Mouse (Mus musculus) CH12F3 (cell line): ENCODE data around the gene R3hdm4.

ENCODE experiments used
- in situ Hi-C: fragments of 300-500 bp; cut with MboI; formaldehyde crosslinking; loops from 2 replicates; pipeline ENCODE4 v1.14.3; 2020; ENCODE audit warnings: low sequenced_read_pairs

R3hdm4 gene

DNA sequence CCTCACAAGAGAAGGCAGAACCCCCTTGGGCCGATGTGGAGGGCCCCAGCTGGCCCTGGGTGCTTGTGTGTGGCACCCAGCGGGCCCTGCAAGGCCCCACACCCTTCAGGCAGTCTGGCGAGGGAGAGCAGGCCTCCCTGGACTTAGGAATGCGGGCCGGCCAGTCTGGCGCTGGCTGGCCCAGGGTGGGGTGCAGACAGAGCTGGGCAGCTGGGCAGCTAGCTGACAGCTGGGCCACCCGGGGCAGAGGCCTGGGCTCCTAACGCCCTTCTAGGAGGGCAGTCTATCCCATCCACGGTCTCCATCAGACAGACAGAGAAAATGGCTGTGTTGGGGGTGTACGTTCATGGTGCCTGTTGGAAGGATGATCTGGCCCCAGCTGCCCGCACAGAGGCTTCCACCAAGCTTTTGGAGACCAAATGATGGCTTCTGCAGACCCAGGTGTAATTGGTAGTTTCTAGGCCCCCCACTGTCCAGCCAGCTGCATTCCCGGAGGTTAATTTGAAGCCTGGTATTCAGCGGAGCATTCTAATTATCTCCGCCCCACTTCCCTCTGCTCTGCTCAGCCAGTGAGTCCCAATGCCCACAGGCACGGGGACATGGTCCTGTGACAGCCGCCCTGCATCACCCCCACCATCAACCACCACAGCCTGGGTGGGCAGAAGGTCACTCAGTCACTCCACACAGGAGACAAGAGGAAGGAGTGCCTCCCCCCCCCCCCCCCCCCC lies 24.7 kb upstream of the R3hdm4 start:
- in situ Hi-C loops: no loop called here

DNA sequence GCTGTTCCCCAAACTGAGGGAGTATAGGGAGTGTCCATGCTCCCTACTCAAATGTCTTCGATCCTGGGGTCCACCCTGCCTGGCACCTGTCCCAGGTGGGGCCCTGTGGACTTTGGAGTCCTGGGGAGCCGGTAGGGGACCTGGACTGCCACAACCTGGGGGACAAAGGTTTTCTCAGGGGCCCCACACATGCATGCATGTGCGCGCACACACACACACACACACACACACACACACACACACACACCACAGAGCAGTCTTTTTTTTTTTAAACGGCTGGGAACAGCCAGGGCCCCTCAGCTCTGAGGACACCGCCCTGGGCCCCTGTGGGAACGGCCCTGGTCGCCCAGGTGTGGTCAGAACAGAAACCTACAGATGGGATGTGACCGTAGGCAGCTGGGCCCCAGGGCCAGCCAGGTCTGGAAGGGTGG lies 22.5 kb upstream of the R3hdm4 start:
- in situ Hi-C loops: no loop called here

DNA sequence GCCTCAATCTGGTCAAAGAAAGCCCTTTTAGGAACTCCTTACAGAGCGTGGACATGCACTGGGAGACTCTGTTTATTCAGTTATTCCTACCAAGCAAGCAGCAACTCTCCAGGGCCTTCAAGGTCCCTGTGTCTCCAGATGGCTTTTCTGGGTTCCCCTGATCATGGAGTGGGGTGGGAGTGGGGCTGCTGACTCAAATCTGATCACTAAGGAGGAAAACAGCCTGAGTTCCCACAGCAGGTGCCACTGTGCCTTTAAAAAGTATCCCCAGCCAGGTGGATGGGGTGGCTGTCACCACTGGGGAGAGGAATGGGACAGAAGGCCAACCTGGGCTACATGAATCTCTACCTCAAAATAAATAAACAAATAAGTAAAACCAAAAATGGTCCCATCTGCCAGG lies 22.0 kb upstream of the R3hdm4 start:
- in situ Hi-C loops: no loop called here

DNA sequence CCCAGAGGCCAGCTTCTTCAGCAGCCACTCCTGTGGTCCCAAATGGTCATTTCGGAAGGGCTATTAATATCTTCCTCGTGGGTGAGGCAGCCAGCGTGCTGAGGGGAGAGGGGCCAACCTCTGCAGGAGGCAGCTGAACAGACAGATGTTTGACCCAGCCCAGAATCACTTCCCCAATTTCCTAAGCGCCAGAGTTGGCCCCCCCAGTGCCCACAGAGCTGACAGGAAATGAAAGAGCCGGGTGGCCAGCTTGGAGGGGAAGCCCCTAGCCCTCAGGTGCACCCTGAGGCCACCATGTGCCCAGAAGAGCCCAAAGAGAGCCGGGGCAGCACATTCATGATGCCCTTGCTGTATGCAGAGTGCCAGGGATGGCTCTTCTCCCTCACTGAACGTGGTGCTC lies 19.7 kb upstream of the R3hdm4 start:
- in situ Hi-C loops: no loop called here

DNA sequence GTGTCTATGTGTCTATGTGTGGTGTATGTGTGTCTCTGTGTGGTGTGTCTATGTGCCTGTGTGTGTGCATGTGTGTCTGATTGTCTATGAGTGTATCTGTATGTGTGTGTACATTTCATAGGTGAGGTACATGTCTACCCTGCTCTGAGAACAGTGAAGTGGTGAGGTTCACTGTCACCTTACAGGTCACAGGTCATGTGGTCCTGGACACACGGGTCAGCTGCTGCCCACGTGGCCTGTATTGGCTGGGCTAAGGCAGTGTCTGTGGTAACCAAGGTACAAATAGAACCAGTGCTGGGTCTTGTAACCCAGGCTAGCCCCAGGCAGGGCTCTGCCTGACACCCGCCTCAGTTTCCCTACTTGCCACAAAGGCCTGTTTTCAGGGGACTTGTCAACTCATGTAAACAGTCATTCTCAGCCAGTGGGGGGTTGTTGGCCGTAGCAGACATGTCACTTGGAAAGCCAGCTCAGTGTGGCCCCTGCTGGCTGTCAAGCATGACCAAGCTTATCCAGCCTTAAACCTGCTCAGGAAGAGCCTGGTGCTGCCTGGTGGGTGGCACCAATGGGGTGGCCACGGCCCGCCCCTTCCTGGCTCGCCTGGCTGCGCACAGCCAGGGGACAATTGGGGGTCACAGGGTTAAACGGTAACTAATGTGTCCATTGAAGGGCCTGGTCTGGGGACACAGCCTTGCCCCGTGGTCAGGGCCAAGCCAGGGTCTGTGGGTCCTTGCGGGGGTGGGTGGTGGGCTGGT lies 16.9 kb upstream of the R3hdm4 start:
- in situ Hi-C loops: no loop called here

DNA sequence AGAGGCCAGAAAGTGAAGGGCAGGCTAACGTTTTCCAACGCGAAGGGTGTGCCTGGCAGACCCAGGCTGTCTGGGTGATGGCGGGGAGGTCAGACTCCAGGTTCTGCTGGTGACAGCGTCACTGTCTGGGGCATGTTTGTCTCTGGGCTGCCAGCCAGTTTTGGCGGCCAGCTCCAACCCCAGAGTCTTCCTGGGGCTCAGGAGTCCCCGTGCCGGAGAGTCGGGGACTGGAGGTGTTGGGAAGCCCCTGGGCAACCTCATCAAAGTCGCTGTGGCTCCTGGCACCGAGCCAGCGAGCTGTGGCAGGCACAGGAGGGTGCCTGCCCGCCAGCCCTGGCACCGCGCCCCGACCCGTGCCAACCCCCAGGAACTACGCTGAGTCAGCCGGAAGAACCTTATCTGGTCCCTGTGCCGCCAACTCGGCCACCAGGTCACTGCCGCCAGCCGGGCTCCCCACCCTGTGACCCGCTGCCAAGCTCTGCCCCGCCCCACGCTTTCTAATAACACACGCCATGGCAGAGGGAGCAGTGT lies 16.0 kb upstream of the R3hdm4 start:
- in situ Hi-C loops: no loop called here

DNA sequence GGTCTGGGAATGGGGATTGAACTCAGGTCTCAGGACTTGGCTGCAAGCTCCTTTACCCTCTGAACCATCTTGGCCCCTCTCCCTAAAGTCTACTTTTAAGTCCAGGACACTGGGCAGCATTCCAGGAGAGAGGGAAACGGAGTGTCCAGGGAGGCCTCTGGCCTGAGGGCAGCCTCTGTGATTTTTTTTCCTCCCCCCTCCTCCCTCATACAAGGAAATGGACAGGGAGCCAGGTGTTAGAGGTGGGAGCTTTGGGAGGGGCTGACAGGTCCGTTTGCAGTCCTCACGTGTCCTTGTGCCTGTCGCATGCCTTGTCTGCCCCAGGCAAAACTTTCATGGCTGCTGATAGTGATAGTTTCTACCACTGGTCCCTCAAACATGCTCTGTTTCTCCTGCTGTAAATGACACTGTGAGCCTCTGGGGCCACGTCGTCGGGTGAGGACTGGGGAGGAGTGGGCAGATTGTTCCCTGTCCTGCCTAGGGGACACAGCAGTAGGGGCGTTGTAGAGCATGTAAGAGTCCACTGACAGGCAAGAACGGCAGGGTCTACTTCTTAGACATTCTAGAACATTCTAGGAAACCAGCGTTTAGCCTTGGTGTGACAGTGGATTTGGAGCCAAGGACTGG lies 15.4 kb upstream of the R3hdm4 start:
- in situ Hi-C loops: no loop called here

DNA sequence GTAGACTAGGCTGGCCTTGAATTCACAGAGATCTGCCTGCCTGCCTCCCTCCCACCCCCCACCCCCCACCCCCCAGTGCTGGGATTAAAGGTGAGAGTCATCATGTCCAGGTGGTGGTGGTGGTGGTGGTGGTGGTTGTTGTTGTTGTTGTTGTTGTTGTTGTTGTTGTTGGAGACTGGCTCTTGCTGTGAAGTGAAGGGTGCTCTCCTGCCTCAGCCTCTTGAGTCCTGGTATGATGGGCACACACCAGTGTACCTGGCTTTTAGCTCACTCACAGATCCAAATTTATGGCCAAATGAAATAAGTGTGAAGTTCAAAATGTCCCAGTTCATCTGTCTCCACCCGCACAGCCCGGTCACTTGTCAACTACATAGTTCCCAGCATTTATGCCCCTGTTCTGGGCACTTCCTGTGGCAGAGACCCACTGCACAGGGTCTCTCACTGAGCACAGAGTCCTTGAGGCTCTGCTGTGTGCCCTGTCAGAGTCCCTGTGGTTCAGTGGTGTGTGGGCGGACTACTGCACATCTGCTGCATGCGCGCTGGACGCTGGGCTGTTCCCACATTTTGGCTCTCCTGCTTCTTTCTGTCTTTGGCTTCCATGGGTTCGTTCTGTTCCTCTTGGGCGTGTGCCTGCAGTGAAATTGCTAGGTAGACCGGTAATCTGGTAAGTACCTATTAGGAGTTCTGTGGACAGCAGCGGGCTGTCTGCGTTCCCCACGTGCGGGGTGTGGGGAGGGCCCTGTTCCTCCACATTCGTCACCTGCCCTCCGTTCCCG lies 14.0 kb upstream of the R3hdm4 start:
- in situ Hi-C loops: no loop called here

DNA sequence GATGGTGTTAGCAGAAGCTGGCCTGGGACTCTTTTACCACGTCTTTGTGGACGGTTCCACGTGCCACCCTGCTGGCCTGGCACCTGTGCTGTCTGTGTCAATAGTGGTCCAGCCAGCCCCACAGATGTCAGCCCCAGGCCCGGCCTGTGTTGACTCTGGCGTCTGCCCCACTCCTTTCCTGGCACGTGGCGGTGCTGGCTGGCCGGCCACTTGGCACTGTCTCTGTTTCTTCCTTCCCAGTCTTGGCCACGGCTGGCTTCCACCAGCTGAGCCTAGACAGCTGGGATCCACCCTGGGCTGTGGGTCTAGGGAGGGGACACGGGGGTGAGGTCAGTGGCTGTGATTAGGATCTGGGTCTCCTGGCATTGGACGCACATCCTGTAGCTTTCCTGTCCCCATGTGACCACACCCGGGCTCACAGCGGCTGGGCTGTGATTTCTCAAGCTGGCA lies 13.3 kb upstream of the R3hdm4 start:
- in situ Hi-C loops: no loop called here

DNA sequence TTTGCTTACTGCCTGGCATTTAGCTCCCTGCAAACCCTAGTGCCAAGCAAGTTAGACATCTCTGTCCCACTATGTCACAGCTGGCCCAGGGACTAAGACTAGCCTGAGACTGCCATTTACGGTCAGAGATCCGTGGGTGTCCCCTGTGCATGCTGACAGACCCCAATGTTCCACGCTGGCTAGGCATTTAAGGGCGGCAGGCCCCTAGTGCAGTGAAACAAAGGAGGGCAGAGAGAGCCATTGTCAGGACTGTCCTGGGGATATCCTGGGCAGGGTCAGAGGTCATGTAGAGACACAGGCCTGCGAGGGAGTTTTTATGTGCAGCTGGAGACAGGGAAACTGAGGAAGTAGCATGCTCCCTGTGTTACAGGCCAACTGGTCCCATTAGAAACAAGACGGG lies 12.9 kb upstream of the R3hdm4 start:
- in situ Hi-C loops: no loop called here

DNA sequence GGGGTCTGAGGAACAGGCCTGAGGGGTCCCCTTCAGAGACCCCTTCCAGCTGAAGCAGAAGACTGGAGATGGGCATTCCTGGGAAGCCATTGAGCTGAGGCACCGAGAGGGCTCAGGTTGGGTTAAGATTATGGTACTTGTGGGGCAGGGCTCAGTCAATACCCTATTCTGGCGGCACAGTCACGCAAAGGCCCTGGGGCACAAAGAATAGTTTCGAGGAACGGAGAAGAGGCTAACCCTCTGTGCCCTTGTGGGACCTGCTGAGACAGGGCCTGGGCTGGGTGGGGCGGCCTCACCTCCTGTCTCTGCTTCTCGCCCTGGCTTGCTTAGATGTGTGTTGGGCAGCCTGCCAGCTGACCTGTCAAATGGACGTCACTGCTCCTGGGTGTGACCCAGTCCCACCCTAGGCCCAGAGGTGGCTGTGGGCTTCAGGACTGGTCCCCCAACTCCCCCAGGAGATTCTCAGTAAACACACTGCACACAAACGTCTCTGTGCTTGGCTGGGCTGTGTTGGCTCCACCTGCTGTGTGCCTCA lies 12.2 kb upstream of the R3hdm4 start:
- in situ Hi-C loops: no loop called here

DNA sequence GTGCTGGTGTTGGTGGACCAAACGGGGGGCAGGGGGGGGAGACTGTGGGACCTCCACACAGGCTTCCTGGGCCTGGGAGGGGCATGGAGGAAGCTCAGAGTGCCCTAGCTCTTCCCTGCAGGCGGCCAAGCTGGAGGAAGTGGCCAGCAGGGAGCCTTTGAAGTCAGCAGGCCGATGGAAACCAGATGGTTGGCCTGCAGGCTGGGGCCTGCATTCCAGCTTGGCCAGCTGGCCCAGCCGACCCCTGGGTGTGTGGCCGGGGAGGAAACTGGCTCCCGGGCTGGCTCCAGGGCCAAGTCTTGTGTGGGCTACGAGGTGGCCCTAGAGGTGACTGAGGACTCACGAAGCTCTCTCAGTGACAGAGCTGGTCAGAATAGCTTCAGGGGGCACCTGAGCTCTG lies 11.7 kb upstream of the R3hdm4 start:
- in situ Hi-C loops: no loop called here

DNA sequence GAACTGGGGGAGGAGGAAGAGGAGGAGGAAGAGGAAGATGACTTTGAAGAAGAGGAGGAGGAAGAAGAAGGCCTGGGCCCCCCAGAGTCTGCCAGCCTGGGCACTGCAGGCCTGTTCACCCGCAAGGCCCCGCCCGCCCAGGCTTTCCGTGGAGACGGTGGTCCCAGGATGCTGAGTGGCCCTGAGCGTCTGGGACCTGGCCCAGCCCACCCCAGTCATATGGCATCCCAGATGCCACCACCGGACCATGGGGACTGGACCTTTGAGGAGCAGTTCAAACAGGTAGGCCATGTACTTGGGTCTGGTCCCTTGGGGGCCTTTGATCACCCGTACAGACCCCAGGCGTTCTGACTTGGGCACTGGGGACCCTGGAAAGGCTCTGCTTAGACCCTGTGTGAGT lies 10.8 kb upstream of the R3hdm4 start:
- in situ Hi-C loops: no loop called here

DNA sequence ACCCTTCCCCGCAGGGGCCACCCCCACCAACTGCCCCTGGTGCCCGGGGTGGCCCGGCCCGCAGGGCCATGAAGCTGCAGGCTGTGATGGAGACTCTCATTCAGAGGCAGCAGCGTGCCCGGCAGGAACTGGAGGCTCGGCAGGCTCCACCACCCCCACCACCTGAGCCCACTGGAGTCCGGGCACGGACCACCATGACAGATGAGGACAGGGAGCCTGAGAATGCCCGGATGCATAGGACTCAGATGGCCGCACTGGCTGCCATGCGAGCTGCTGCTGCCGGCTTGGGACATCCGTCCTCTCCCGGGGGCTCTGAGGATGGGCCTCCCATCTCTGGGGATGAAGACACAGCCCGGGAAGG lies 9.8 kb upstream of the R3hdm4 start:
- in situ Hi-C loops: no loop called here

DNA sequence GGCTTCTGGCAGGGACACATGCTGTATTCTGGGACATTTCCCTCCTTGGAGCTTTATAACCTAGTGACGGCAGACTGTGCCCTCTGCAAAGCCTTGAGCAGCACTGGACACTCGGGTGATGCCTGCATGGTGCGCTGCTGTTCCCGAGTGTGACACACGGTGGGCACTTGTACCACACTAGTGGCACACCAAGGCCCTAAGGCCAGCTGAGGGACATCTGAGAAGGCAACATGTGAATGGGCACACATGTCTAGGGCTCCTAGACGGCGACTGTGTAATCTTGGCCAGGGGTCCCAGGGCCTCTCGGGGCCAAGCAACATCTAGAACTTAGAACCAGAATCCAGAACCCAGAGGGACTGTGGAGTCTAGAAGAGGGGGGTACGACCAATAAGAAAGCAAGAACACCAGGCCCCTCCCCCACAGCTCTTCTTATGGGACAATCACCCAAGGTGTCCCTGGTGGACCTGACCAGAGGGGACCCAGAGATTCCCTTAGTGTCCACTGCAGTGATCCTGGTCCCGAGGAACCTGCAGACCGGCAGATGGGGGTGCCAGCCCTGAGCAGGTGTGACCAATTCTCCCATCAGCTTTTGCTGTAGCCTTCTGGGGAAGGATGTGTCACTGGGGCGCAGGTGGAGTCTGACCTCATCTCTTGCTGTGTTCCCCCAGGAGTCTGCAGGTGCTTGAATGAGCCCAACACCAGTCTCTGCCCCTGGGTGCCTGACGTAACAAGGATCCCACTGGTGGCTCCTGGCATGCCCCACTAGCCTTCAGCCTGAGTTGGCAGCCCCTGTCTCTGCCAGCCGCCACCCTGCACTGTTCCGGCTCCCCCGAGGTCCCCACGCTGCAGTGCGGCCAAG lies 9.2 kb upstream of the R3hdm4 start:
- in situ Hi-C loops: no loop called here

DNA sequence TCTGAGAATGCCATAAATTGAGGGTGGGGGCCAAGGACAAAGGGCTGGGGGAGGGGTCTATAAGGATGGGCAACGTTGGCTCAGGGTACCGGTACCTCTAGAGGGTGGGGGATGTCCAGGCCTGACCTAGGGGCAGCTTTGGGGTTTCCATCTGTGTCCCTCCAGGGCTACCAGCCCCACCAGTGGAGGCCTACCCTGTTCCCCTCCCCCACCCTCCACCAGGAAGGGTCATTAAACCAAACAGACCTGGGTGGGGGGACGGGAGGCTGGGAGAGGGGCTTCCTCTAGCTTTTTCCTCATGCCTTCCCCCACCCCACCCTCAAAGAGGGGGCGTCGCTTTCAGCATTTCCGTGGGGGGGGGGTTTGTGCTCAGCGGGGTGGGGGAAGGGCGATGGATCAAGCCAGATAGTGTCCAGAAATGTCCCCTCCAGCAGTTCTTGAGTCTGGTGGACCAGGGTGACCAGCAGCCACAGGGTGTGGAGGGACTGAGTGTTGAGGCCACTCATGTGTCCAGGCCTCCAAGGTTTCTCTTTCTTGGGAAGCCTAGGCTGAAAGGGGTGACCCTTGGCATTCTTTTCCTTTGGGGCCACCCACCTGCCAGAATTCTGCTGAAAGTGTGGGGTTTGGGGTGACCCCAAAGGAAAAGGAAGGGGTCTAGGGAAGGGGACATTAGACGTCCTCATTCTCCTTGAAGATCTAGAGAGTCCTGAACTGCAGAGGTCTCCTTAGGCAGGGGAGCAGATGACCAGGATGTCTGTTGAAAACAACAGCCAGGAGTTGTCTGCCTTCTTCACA lies 8.1 kb upstream of the R3hdm4 start:
- in situ Hi-C loops: no loop called here

DNA sequence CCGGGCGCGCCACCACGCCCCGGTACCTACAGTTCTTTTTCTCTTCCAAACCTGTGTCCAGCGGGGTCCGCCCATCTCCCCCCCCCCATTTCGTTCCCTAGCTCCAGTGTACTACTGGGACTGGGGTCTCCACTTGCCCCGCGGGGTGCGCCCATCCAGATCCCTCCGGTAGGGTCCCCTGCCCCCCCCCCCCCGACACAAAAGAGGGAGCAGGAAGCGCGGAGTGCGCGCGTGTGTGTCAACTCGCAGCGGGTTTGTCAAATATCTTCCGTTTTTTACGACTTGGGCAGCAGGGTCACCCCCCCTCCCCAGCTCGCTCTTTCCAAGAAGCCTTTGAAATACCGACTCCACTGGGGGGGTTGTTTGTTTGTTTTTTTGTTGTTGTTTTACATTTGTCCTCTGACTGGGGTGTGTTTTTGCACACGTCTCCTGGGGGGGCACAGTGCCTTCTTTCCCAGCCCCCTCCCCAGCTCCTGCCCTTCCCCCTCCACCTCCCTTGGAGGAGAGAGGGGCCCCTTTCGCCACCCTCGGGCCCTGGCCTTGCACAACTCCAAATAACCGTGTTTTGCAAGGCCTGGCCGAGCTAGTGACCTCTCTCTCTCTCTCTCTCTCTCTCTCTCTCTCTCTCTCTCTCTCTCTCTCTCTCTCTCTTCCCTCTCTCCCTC lies 7.2 kb upstream of the R3hdm4 start:
- in situ Hi-C loops: no loop called here

DNA sequence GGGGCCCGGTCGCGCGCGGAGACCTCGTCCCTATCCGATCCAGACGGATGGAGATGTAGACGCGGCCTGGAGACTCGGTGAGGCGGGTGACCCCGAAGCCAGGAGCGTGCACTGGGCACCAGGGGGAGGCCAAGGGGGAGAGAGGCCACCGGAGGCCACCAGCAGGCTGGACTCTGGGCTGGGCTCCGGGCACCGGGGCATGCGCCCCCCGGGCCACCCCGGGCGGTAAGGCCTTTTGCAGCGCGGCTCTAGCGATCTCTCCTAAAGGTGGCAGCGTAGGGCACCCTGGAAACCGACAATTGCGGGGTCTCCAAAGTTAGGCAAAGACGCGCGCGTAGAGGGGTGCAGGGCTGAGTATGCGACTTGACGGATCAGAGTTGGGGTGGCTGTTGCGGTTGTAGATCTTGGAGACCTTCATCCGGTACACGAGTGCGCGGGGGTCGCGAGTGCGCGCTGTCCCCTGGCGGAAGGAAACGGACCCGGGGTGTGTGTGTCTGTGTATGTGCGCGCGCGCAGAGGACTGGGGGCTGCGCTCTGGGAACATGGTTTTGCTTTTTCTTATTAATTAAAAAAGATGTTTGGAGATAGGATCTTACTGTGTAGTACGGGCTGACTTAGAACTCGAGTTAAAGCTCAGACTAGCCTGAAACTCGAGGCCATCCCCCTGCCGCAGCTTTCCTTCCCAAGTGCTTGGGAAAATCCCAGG lies 6.5 kb upstream of the R3hdm4 start:
- in situ Hi-C loops: no loop called here
